Mouse (Mus musculus): ENCODE measurements at regions not wholly inside any gene's neighbourhood (a gene's known extent, or its start where the extent isn't known, plus 50 kb on each side); places are given as distances from the start of the nearest gene placed in this dataset.

DNA sequence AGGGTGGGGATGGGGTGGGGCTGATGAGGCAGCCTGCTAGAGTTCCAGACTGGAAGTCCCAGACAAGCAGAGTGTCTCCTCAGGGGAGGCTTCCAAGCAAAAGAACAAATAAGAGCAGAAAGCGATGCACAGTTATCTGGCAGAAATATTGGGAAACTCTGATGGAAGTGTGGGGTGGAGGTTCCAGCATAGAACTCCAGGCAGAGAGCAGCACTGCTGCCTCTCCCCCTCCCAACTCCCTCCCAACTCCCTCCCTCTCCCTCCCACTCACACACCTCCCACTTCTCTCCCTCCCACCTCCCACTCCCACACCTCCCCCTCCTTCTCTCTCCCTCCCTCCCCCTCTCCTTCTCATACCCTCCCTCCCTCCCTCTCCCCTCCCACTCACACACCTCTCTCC is 313.3 kb downstream of the Glrx3 start:
- Histone ChIP-seq H3K36me3 (ENCODE audit: control insufficient read depth, insufficient read depth, low read length) (no peaks in the 10 kb centered on the region), H3K4me1 (replicated peaks; ENCODE audit: control insufficient read depth, insufficient read depth, low read length) (peaks cover 3% of the 10 kb centered on the region; the same call in 1 of the 2 replicates), H3K27me3 (ENCODE audit: control insufficient read depth, insufficient read depth, low read depth, low read length) (no peaks in the 10 kb centered on the region), H3K4me2 (ENCODE audit: low read depth, low read length) (no peak overlapping the region), H3K9me3 (ENCODE audit: control insufficient read depth, low read length) (no peaks in the 10 kb centered on the region; the same call in 1 of the 2 replicates), H3K9ac (ENCODE audit: low read length) (no peak overlapping the region), H3K27ac (ENCODE audit: low read length) (no peak overlapping the region), H3K4me3 (ENCODE audit: low read length) (no peak overlapping the region)
- WGBS = 38% methylated on average over 1 of the region's 1 CpGs
- no peak for ATAC-seq (ENCODE audit: low read depth)

DNA sequence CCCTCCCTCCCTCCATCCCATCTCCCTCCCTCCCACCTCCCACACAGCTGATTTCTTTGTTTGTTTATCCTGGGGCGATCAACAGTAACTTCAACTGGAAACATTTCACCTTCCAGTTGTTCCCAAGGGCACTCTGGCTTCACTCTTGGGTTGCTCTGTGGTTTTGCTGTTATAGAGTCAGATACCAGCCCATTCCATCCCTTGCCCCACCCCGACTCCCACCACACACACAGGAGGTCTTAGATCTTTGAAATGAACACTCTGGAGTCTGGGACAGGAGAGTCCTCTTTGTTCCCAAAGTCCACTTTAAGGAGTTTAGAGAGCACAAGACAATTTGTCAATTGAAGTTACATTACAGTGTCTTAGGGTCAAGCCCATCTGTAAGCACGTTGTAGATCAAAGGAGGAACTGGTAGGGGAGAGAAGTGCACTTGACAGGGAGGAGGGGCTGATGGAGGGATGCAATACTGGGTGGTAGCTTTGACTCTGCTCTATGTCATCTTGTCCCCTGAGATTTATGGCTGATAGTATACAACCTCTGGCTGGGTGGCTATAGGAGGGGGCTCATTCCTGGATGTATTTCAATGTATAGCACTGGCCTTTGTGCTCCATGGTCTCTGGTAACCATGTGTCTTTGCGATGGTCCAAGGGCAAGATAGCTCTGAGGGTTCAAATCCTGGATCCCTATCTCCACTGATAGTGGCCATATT is 313.9 kb downstream of the Glrx3 start:
- Histone ChIP-seq H3K4me1 (replicated peaks; ENCODE audit: control insufficient read depth, insufficient read depth, low read length) (no peaks in the 10 kb centered on the region), H3K9me3 (ENCODE audit: control insufficient read depth, low read length) (no peaks in the 10 kb centered on the region; the same call in 1 of the 2 replicates), H3K4me2 (ENCODE audit: low read depth, low read length) (no peak overlapping the region), H3K9ac (ENCODE audit: low read length) (no peak overlapping the region), H3K27ac (ENCODE audit: low read length) (no peak overlapping the region), H3K36me3 (ENCODE audit: control insufficient read depth, insufficient read depth, low read length) (no peaks in the 10 kb centered on the region), H3K27me3 (ENCODE audit: control insufficient read depth, insufficient read depth, low read depth, low read length) (no peaks in the 10 kb centered on the region), H3K4me3 (ENCODE audit: low read length) (no peak overlapping the region)
- ATAC-seq (ENCODE audit: low read depth) = peak; percentile 12; the same call in 1 of the 2 replicates
- 13% methylated on average over 4 of the region's 4 CpGs for WGBS

DNA sequence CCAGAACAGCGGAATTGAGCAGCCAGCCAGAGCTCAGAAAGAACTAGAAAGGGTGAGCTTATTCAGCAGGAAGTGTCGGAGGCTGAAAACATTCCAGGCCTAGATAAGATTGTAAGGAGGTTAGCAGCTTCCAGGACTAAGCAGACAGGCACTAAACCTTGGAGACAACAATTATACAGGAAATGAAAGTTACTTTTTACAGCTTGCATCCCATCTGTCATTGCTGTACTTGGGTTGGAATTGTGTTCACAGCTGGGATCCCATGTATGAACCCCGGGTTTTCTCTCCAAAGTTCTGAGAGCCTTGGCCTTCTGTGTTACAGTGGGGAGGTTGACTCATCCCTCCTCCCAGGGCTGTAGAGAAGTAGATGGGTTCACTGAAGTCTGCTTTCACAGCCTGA is 328.5 kb downstream of the Glrx3 start:
- Histone ChIP-seq H3K9ac (ENCODE audit: low read length) (no peak overlapping the region), H3K4me2 (ENCODE audit: low read depth, low read length) (no peak overlapping the region), H3K36me3 (ENCODE audit: control insufficient read depth, insufficient read depth, low read length) (no peaks in the 10 kb centered on the region), H3K4me1 (replicated peaks; ENCODE audit: control insufficient read depth, insufficient read depth, low read length) (no peaks in the 10 kb centered on the region), H3K27ac (ENCODE audit: low read length) (no peak overlapping the region), H3K27me3 (ENCODE audit: control insufficient read depth, insufficient read depth, low read depth, low read length) (no peaks in the 10 kb centered on the region), H3K4me3 (ENCODE audit: low read length) (no peak overlapping the region), H3K9me3 (ENCODE audit: control insufficient read depth, low read length) (no peaks in the 10 kb centered on the region)
- WGBS = 39% methylated on average over 3 of the region's 3 CpGs
- ATAC-seq (ENCODE audit: low read depth) = peak; percentile 28; the same call in 1 of the 2 replicates

DNA sequence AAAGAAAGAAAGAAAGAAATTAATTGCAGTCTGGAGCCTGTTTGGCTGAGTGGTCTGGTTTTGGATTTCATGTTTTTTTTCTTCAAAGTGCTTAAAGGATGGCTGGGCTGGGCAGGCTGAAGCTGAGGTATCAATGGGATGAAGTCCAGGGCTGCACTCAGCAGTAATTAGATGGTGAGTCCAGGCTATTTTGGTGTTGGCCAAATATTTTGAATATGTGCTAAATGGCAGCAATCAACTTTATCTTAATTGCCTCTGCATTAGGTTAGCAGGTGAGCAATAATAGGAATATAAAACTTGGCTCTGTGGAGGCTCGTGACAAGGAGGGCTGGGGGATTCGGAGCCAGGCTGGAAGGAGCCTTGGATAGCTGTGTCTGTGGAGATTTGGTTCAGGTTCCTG is 329.3 kb downstream of the Glrx3 start:
- no peak for ATAC-seq (ENCODE audit: low read depth)
- no peaks in the 10 kb centered on the region for H3K36me3 ChIP-seq (ENCODE audit: control insufficient read depth, insufficient read depth, low read length)
- H3K27me3 ChIP-seq (ENCODE audit: control insufficient read depth, insufficient read depth, low read depth, low read length) = no peaks in the 10 kb centered on the region
- H3K9ac ChIP-seq (ENCODE audit: low read length) = no peak overlapping the region
- H3K4me2 ChIP-seq (ENCODE audit: low read depth, low read length) = no peak overlapping the region
- no peak overlapping the region for H3K27ac ChIP-seq (ENCODE audit: low read length)
- H3K9me3 ChIP-seq (ENCODE audit: control insufficient read depth, low read length) = no peaks in the 10 kb centered on the region
- 85% methylated on average over 2 of the region's 2 CpGs for WGBS
- H3K4me1 ChIP-seq (replicated peaks; ENCODE audit: control insufficient read depth, insufficient read depth, low read length) = no peaks in the 10 kb centered on the region
- H3K4me3 ChIP-seq (ENCODE audit: low read length) = no peak overlapping the region

DNA sequence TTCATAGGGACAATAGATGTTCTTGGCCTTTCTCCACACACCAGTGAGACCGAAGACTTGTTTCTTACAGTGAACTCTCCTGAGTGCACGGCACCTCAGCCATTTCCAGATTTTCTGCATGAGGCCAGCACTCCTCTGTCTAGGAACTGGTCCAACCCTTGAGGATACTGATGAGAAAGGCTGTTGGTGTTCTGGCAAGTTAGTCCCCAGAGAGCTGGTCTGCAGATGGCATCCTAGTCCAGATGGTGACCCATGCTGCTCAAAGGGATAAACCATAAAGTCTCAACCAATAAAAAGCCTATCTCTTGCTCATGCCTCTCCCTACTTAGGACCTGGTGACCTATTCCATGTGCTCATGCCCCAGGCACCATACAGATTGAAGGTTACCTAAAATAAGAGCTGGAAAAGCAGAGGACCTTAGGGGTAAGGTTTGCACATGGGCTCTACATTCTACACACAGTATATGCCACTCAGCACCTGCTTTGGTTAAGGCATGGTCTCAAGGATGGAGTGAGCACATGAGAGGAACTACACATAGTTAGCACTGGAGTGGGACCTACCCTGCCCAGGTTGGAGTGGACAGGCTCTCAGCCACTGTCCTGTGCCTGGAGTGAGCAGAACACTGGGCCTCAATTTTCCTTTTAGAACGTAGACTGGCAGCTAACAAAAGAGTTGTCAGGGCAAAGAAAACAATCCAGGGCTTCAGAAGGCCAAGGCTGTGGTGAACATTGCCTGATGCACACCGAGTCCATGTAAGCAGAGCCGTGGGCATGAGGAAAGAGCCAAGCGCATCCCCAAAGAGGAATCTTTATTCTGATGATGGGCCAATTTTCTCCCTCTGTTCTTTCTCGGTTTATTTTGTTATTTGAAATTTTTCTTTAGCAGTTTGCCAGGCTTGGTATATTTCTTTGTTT is 335.9 kb downstream of the Glrx3 start:
- no peak overlapping the region for H3K4me3 ChIP-seq (ENCODE audit: low read length)
- no peaks in the 10 kb centered on the region for H3K9me3 ChIP-seq (ENCODE audit: control insufficient read depth, low read length)
- no peak for ATAC-seq (ENCODE audit: low read depth)
- whole genome bisulfite sequencing = 71% methylated on average over 7 of the region's 7 CpGs
- no peaks in the 10 kb centered on the region for H3K4me1 ChIP-seq (replicated peaks; ENCODE audit: control insufficient read depth, insufficient read depth, low read length)
- H3K9ac ChIP-seq (ENCODE audit: low read length) = no peak overlapping the region
- H3K27ac ChIP-seq (ENCODE audit: low read length) = no peak overlapping the region
- H3K27me3 ChIP-seq (ENCODE audit: control insufficient read depth, insufficient read depth, low read depth, low read length) = no peaks in the 10 kb centered on the region
- H3K36me3 ChIP-seq (ENCODE audit: control insufficient read depth, insufficient read depth, low read length) = no peaks in the 10 kb centered on the region
- no peak overlapping the region for H3K4me2 ChIP-seq (ENCODE audit: low read depth, low read length)

DNA sequence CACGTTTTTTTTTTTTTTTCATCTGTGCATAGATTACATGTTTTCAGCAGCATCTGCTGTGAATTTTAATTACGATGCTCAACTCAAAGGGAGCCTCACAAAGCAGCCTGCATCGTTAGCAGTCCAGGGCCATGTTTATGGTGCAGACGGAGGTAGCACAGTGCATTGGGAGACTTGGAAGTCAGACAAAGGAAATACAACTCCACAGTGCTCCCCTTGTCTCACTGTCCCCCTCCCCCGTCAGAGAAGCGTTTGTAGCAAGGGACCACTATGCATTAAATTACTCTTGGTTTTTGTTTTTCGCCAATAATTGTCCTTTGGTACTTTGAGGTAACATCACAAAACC is 336.5 kb downstream of the Glrx3 start:
- H3K4me1 ChIP-seq (replicated peaks; ENCODE audit: control insufficient read depth, insufficient read depth, low read length) = no peaks in the 10 kb centered on the region
- no peak for ATAC-seq (ENCODE audit: low read depth)
- H3K4me2 ChIP-seq (ENCODE audit: low read depth, low read length) = no peak overlapping the region
- H3K36me3 ChIP-seq (ENCODE audit: control insufficient read depth, insufficient read depth, low read length) = no peaks in the 10 kb centered on the region
- no peaks in the 10 kb centered on the region for H3K9me3 ChIP-seq (ENCODE audit: control insufficient read depth, low read length)
- no peak overlapping the region for H3K4me3 ChIP-seq (ENCODE audit: low read length)
- no peaks in the 10 kb centered on the region for H3K27me3 ChIP-seq (ENCODE audit: control insufficient read depth, insufficient read depth, low read depth, low read length)
- H3K9ac ChIP-seq (ENCODE audit: low read length) = no peak overlapping the region
- 61% methylated on average over 7 of the region's 7 CpGs for WGBS
- no peak overlapping the region for H3K27ac ChIP-seq (ENCODE audit: low read length)

DNA sequence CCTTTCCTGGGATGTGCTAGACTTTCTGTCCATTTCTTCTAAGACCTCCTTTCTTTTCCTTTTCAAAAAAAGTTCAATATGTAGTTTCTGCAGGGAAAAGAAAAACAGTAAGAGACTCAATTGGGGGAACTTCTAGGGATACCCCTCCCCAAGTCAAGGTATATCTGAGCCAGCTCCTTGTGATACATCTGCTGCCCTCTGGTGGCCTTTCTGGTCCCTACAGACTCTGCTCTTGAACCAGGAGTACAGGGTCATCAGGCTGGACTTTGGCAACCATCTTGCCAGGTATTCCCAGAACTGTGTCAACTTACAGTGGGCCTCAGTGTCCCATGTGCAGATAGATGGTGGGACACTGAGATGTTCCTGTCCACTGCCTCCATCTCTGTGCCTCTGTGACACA is 346.5 kb downstream of the Glrx3 start:
- H3K4me1 ChIP-seq (replicated peaks; ENCODE audit: control insufficient read depth, insufficient read depth, low read length) = no peaks in the 10 kb centered on the region
- H3K36me3 ChIP-seq (ENCODE audit: control insufficient read depth, insufficient read depth, low read length) = no peaks in the 10 kb centered on the region
- ATAC-seq (ENCODE audit: low read depth) = no peak
- no peak overlapping the region for H3K4me2 ChIP-seq (ENCODE audit: low read depth, low read length)
- no peak overlapping the region for H3K4me3 ChIP-seq (ENCODE audit: low read length)
- no peaks in the 10 kb centered on the region for H3K27me3 ChIP-seq (ENCODE audit: control insufficient read depth, insufficient read depth, low read depth, low read length)
- H3K27ac ChIP-seq (ENCODE audit: low read length) = no peak overlapping the region
- H3K9me3 ChIP-seq (ENCODE audit: control insufficient read depth, low read length) = no peaks in the 10 kb centered on the region
- no peak overlapping the region for H3K9ac ChIP-seq (ENCODE audit: low read length)

DNA sequence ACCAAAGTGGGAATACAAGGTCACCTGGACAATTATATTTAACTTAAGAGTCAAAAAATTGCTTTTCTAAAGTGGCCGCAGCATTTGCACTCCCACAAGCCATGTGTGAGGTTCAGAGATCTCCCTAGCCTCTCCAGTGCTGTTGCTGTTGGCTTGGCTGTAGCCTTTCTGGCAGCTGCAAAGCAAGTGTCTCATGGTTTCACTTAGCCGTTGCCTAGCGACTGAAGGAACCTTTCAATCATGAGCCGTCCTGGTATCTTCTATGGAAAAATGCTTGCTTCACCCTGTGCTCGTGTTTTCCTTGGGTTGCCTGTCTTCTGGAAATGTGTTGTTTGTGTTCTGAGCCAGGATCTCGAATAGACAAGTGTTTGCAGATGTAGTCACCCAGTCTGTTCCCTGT is 367.9 kb downstream of the Glrx3 start:
- Histone ChIP-seq H3K27ac (ENCODE audit: low read length) (no peak overlapping the region), H3K27me3 (ENCODE audit: control insufficient read depth, insufficient read depth, low read depth, low read length) (no peaks in the 10 kb centered on the region), H3K4me1 (replicated peaks; ENCODE audit: control insufficient read depth, insufficient read depth, low read length) (no peaks in the 10 kb centered on the region), H3K9ac (ENCODE audit: low read length) (no peak overlapping the region), H3K4me2 (ENCODE audit: low read depth, low read length) (no peak overlapping the region), H3K4me3 (ENCODE audit: low read length) (no peak overlapping the region), H3K9me3 (ENCODE audit: control insufficient read depth, low read length) (no peaks in the 10 kb centered on the region), H3K36me3 (ENCODE audit: control insufficient read depth, insufficient read depth, low read length) (no peaks in the 10 kb centered on the region)
- ATAC-seq (ENCODE audit: low read depth) = no peak
- 32% methylated on average over 6 of the region's 6 CpGs for WGBS

DNA sequence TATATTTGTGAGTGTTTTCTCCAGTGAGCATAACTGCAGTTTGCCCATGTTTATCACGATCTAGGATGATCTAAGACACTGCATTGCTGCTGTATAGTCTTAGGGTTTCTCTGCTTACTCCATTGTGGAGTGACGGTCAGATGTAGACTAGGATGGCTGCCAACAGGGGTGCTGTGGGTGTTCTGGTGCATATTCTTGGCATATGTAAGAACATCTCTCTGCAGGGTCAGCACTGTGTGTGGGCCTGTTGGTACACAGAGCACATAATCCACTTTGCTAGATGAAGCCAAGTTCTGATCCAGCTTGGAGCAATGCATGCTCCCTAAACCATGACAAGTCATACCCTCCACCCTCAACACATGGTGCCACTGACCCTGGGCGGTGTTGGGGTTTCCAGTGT is 375.4 kb downstream of the Glrx3 start:
- no peaks in the 10 kb centered on the region for H3K27me3 ChIP-seq (ENCODE audit: control insufficient read depth, insufficient read depth, low read depth, low read length)
- H3K36me3 ChIP-seq (ENCODE audit: control insufficient read depth, insufficient read depth, low read length) = no peaks in the 10 kb centered on the region
- H3K27ac ChIP-seq (ENCODE audit: low read length) = no peak overlapping the region
- no peaks in the 10 kb centered on the region for H3K4me1 ChIP-seq (replicated peaks; ENCODE audit: control insufficient read depth, insufficient read depth, low read length)
- H3K9ac ChIP-seq (ENCODE audit: low read length) = no peak overlapping the region
- H3K9me3 ChIP-seq (ENCODE audit: control insufficient read depth, low read length) = no peaks in the 10 kb centered on the region
- no peak overlapping the region for H3K4me3 ChIP-seq (ENCODE audit: low read length)
- 0 out of 2 replicates have a peak, but pooled peaks have one; percentile 31 for ATAC-seq (ENCODE audit: low read depth)
- 66% methylated on average over 3 of the region's 3 CpGs for WGBS
- H3K4me2 ChIP-seq (ENCODE audit: low read depth, low read length) = no peak overlapping the region
